ENCODE assay signal across 22 mouse cellular contexts in genomic region chr6:5172571-5172970, GRCm38 (mm10). TPM values are rescaled to one million over a fixed set of nuclear protein-coding genes. Genes with fewer than 3 reads are reported as not detected.
DNase-seq lines count a peak whose midpoint lies in the region; ATAC-seq and TF ChIP-seq lines count a peak whose summit lies in the region.
"Had no signal": no experiment of that assay in that cellular context is flagged by ENCODE, and none has a peak within 500 bp of the region (broad histone marks: within the 10 kb centered on the region; RNA-seq: fewer than 3 reads in every experiment).

No protein-coding gene starts in this region.

- H3K4me1 ChIP-seq in cerebellum, adult 2 months (ENCODE audit: control insufficient read depth, insufficient read depth, low read length), result no peaks in the 10 kb centered on the region; the same call in 1 of the 2 replicates
- 0 out of 2 replicates have a peak, but pooled peaks cover 4% of the 10 kb centered on the region for H3K4me1 ChIP-seq in heart, embryonic 12.5 days (replicated peaks)
- H3K4me1 ChIP-seq in heart, embryonic 10.5 days, result peaks cover 7% of the 10 kb centered on the region
- peaks cover 15% of the 10 kb centered on the region for H3K4me1 ChIP-seq in limb, embryonic 10.5 days
- H3K4me1 ChIP-seq: limb, embryonic 15.5 days had no signal

- DNase-seq in cerebellum, adult 2 months, result peak; percentile 17 to 23
- no peak for DNase-seq in cerebellum, adult 11 months
- no peak for DNase-seq in heart, embryonic 10.5 days (ENCODE audit: low spot score)
- peak; percentile 38 for DNase-seq in left cerebral cortex, postnatal 4 days
- DNase-seq in left cerebral cortex, adult 2 months (ENCODE audit: extremely low spot score in 1 of 2, low spot score in 2 of 2), result no peak
- DNase-seq in limb, embryonic 10.5 days (ENCODE audit: low spot score), result no peak
- no peak for DNase-seq in layer of hippocampus, postnatal 14 days (ENCODE audit: low spot score in 2 of 2)
- DNase-seq: adrenal gland, postnatal 36 days; gastrocnemius, adult 2 months; heart, adult 2 months; kidney, adult 18-20 months; right cerebral cortex, postnatal 25 days; thymus, postnatal 36 days had no signal

- ATAC-seq in heart, embryonic 12.5 days (ENCODE audit: insufficient number of reproducible peaks, low FRiP score), result no peak

- no peak for TF ChIP-seq POLR2A in cerebellum, adult 2 months (IDR thresholded peaks at IDR 0.05; ENCODE audit: borderline replicate concordance, insufficient read depth, low read length)

- intact Hi-C loops in left cerebral cortex, postnatal 4 days (cut with DNase I), result no loop called here
- intact Hi-C loops in left cerebral cortex, adult 2 months (cut with DNase I), result no loop called here

- H3K36me3 ChIP-seq in heart, embryonic 12.5 days, result no peaks in the 10 kb centered on the region
- no peaks in the 10 kb centered on the region for H3K36me3 ChIP-seq in heart, embryonic 10.5 days
- H3K36me3 ChIP-seq in limb, embryonic 10.5 days, result no peaks in the 10 kb centered on the region
- H3K36me3 ChIP-seq: embryonic facial prominence, embryonic 10.5 days; G1E; limb, embryonic 15.5 days; liver, embryonic 15.5 days had no signal

- H3K4me2 ChIP-seq in heart, embryonic 12.5 days, result peak overlapping the region; percentile 28; the same call in 1 of the 2 replicates
- H3K4me2 ChIP-seq: limb, embryonic 15.5 days; liver, embryonic 15.5 days had no signal

- H3K4me3 ChIP-seq in cerebellum, adult 2 months (replicated peaks; ENCODE audit: insufficient read depth, low read depth, low read length), result no peak overlapping the region
- H3K4me3 ChIP-seq in heart, embryonic 12.5 days, result no peak overlapping the region
- no peak overlapping the region for H3K4me3 ChIP-seq in heart, embryonic 10.5 days
- no peak overlapping the region for H3K4me3 ChIP-seq in left cerebral cortex, adult 2 months
- H3K4me3 ChIP-seq in limb, embryonic 10.5 days, result no peak overlapping the region
- H3K4me3 ChIP-seq: embryonic facial prominence, embryonic 10.5 days; gastrocnemius, adult 2 months; heart, adult 2 months; limb, embryonic 15.5 days; liver, embryonic 15.5 days had no signal

- no peaks in the 10 kb centered on the region for H3K9me3 ChIP-seq in heart, embryonic 12.5 days (replicated peaks)
- H3K9me3 ChIP-seq in heart, embryonic 10.5 days, result no peaks in the 10 kb centered on the region
- no peaks in the 10 kb centered on the region for H3K9me3 ChIP-seq in limb, embryonic 10.5 days (replicated peaks)
- H3K9me3 ChIP-seq: embryonic facial prominence, embryonic 10.5 days; G1E; limb, embryonic 15.5 days; liver, embryonic 15.5 days had no signal

- H3K27me3 ChIP-seq in cerebellum, adult 2 months (ENCODE audit: control insufficient read depth, insufficient read depth, low read length), result no peaks in the 10 kb centered on the region
- H3K27me3 ChIP-seq in heart, embryonic 12.5 days (replicated peaks), result no peaks in the 10 kb centered on the region
- H3K27me3 ChIP-seq in heart, embryonic 10.5 days (ENCODE audit: insufficient read depth, poor library complexity, severe bottlenecking), result no peaks in the 10 kb centered on the region
- H3K27me3 ChIP-seq in limb, embryonic 10.5 days (ENCODE audit: low read depth, poor library complexity, severe bottlenecking), result no peaks in the 10 kb centered on the region
- H3K27me3 ChIP-seq: limb, embryonic 15.5 days had no signal

- 39% methylated on average over 9 of the region's 9 CpGs for WGBS in cerebellum, adult 2 months
- WGBS in heart, embryonic 12.5 days, result 54% methylated on average over 9 of the region's 9 CpGs
- WGBS in heart, embryonic 10.5 days, result 63% methylated on average over 9 of the region's 9 CpGs
- 81% methylated on average over 9 of the region's 9 CpGs for WGBS in limb, embryonic 10.5 days

- no peak overlapping the region for H3K27ac ChIP-seq in cerebellum, adult 2 months (ENCODE audit: insufficient read depth, low read length)
- no peak overlapping the region for H3K27ac ChIP-seq in heart, embryonic 12.5 days (ENCODE audit: poor library complexity, severe bottlenecking)
- H3K27ac ChIP-seq in heart, embryonic 10.5 days, result no peak overlapping the region
- no peak overlapping the region for H3K27ac ChIP-seq in left cerebral cortex, adult 2 months
- H3K27ac ChIP-seq in limb, embryonic 10.5 days, result peak overlapping the region; percentile 53; the same call in 1 of the 2 replicates
- H3K27ac ChIP-seq: embryonic facial prominence, embryonic 10.5 days; gastrocnemius, adult 2 months; heart, adult 2 months; limb, embryonic 15.5 days had no signal

- no peak overlapping the region for H3K9ac ChIP-seq in heart, embryonic 12.5 days
- H3K9ac ChIP-seq: limb, embryonic 15.5 days; liver, embryonic 15.5 days had no signal

- no peak for TF ChIP-seq CTCF in cerebellum, adult 2 months (IDR thresholded peaks at IDR 0.05; ENCODE audit: borderline replicate concordance, insufficient read depth, low read depth, low read length)
- TF ChIP-seq CTCF in left cerebral cortex, adult 2 months (IDR thresholded peaks at IDR 0.05), result no peak

RNA-seq across cellular contexts. Expression of gene Pon1, which starts 21.2 kb away (rescaled TPM):
- polyA plus RNA-seq in cerebellum, adult 2 months (2012; rRNA removed), result not detected in 2 replicates
- polyA plus RNA-seq in heart, embryonic 12.5 days (2016; fragmentation: Nextera tagmentation; extraction: Ambion mirVana), result not detected in 2 replicates
- 0.21 TPM in 1 of 2 replicates, not detected in the other for polyA plus RNA-seq in heart, embryonic 10.5 days (2016; fragmentation: Nextera tagmentation; extraction: Ambion mirVana)
- total RNA-seq in left cerebral cortex, postnatal 4 days (2021), result not detected
- not detected for total RNA-seq in left cerebral cortex, adult 2 months (2021)
- 0.10 TPM in 1 of 2 replicates, not detected in the other for polyA plus RNA-seq in limb, embryonic 10.5 days (2016; fragmentation: Nextera tagmentation; extraction: Ambion mirVana)
- total RNA-seq in layer of hippocampus, postnatal 14 days (2021), result under 1 TPM in 1 of 2 experiments, not detected in 1; 0.21 TPM
- total RNA-seq: layer of hippocampus, postnatal 25 days; left cerebral cortex, postnatal 14 days had no signal
- polyA plus RNA-seq: embryonic facial prominence, embryonic 10.5 days; G1E; heart, postnatal 0 days; stomach, embryonic 14.5 days had no signal

Comparison
In these comparisons a context has a peak if more than half of its experiments do, and no peak if none do; other contexts are left out.
1. DNase-seq: peak in cerebellum, adult 2 months (2 of 2) and left cerebral cortex, postnatal 4 days (single experiment); none in cerebellum, adult 11 months (single experiment), heart, embryonic 10.5 days (single experiment), left cerebral cortex, adult 2 months (0 of 2), limb, embryonic 10.5 days (single experiment) and layer of hippocampus, postnatal 14 days (0 of 2).